Mouse (Mus musculus) macrophage (primary cell): ENCODE results near the gene Nubp1. TPM values are rescaled to one million over a fixed set of nuclear protein-coding genes. Genes with fewer than 3 reads are reported as not detected.
A peak's percentile ranks its signal among the peaks of the same experiment; 100 is the strongest.

Experiments
- H3K27ac ChIP-seq: fragments of 350-480 bp; formaldehyde crosslinking; 2 replicates; pipeline ENCODE4 v1.9.0; 2021
- H3K36me3 ChIP-seq: fragments of 350-480 bp; formaldehyde crosslinking; 2 replicates; pipeline ENCODE4 v1.9.0; 2021; ENCODE audit errors: inconsistent target
- H3K4me3 ChIP-seq: fragments of 350-480 bp; formaldehyde crosslinking; 2 replicates; pipeline ENCODE4 v1.9.0; 2021; ENCODE audit errors: inconsistent target
- H3K79me2 ChIP-seq: fragments of 350-480 bp; formaldehyde crosslinking; 2 replicates; pipeline ENCODE4 v1.9.0; 2021; ENCODE audit errors: inconsistent target
- WGBS: methylation state at CpG from one replicate; pipeline ENCODE4 v1.1.7; 2026; ENCODE audit warnings: inconsistent platforms; ENCODE audit not compliant: missing documents; 5-methylcytosine and 5-hydroxymethylcytosine counted together
- polyA plus RNA-seq: library from polyadenylated mRNA; stranded (reverse); fragments of 250-400 nt; gene quantifications from 3 replicates; pipeline ENCODE4 v1.2.4, GENCODE M21; 2018; ENCODE audit warnings: inconsistent platforms

The Nubp1 gene
- polyA plus RNA-seq, 1 experiment from 2014 or later: 10.3 TPM

DNA sequence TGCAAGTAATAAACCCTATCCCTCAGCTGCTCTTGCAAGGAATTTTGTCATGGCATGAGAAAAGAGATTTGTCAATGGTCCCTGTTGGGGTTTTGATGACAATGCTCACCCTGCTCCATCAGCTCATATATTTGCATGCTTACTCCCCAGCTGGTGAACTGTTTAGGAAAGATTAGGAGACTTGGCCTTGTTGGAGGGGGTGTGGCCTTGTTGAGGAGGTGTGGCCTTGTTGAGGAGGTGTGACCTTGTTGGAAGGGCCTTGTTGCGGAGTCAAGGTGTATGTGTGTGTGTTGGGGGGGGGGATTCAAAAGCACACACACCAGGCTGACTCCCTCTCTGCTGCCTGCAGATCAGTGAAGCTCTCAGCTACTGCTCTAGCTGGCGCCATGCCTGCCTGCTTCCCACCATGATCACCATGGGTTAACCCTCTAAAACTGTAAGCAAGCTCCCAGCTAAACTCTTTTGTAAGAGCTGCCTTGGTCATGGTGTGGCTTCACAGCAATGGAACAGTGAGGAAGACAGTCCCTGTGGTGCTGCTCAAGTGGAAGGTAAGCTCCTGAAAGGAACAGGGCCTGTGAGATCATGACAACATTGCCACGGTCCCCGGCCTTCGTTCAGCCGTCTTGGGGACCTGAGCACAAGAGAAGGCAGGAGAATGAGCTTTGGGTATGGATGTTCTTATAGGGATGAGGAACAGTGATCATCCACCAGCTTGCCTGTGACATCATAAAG is 22.9 kb upstream of the Nubp1 start:
- H3K27ac ChIP-seq: no peak overlapping the region
- 95% methylated on average over 6 of the region's 6 CpGs for WGBS
- no peaks in the 10 kb centered on the region for H3K36me3 ChIP-seq
- H3K4me3 ChIP-seq: no peak overlapping the region
- H3K79me2 ChIP-seq: no peaks in the 10 kb centered on the region

DNA sequence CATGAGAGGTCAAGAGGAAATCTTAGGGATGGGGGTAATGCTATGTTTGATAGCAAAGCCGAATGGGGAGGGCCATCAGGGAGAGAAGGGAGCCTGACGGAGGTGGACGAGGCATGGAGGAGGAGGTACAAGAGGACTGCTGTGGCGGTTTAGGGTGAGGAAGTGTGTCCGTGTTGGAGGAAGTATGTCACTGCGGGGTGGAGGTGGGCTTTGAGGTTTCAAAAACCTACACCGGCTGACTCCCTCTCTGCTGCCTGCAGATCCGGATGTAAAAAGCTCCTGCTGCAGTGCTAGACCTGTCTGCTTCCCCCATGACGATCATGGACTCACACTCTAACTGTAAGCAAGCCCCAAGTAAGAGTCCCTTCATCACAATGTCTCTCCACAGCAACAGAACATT is 19.2 kb upstream of the Nubp1 start:
- no peak overlapping the region for H3K27ac ChIP-seq
- no peak overlapping the region for H3K4me3 ChIP-seq
- 19% methylated on average over 9 of the region's 9 CpGs for WGBS
- no peaks in the 10 kb centered on the region for H3K36me3 ChIP-seq
- no peaks in the 10 kb centered on the region for H3K79me2 ChIP-seq

DNA sequence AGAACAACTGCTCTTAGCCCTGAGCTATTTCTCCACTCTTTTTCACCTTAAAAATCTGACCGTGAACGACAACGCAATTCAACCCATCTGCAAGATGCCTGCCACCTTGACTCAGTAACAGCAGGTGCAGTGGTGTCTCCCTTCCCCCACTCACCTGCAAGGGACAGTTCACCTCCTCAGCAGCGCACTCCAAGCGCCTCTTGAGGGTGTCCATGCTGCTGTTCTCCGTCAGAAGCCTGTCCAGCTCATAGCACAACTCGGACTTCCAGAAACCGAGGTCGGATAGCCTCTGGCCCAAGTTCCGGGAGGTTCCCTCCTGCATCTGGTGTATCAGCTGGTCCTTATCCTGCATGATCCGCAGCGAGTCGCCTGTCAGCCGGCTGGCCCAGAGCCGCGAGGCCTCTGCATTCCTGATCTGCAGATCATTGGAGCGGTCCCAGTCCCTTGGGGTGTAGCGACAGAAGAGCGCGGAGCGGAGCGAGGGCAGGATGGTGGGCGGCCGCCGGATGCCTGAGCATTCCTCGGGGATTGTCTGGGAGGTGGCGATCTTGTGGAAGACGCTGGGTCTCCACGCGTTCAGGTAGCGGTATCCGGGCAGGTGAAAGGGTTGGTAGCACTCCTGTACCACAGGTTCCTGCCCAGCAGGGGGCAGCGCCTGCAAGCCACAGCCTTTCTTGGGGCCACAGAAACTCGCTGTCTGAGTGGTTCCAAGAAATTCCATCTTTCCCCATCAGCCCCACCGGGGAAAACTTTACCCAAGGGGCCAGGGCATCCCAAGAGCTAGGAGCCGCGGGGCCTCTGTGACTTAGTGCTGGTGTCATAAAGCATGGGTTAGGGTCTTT is 16.8 kb upstream of the Nubp1 start, which contains the start of gene Tekt5:
Gene Tekt5 (minus strand): TSS at position 792 of the 842 bp plus-strand sequence.
- Histone ChIP-seq H3K27ac (no peak within 1 kb of the TSS), H3K4me3 (no peak within 1 kb of the TSS), H3K36me3 (no peaks in the 10 kb centered on the region), H3K79me2 (no peaks in the 10 kb centered on the region)
- WGBS: 43% methylated on average over 37 of the region's 37 CpGs

DNA sequence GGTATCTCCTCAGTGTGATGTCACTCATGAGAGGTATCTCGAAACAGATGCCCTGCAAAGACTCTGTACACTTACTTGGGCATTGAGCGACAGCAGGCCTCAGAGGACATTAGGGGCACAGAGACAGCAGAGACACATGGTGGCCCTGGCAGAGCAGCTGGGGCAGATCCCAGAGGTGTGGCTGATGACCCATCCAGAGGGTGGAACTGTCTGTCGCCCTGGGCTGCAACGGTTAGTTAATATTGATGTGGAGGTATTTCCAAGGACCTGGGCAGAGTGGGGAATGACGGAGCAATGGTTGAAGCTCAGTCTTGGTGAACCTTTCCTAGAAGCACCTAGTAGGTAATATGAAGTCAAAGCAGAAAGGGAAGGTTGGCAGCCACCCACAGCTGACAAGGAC is 13.0 kb upstream of the Nubp1 start:
- Histone ChIP-seq H3K36me3 (no peaks in the 10 kb centered on the region), H3K4me3 (no peak overlapping the region), H3K79me2 (no peaks in the 10 kb centered on the region), H3K27ac (no peak overlapping the region)
- 80% methylated on average over 5 of the region's 5 CpGs for WGBS

DNA sequence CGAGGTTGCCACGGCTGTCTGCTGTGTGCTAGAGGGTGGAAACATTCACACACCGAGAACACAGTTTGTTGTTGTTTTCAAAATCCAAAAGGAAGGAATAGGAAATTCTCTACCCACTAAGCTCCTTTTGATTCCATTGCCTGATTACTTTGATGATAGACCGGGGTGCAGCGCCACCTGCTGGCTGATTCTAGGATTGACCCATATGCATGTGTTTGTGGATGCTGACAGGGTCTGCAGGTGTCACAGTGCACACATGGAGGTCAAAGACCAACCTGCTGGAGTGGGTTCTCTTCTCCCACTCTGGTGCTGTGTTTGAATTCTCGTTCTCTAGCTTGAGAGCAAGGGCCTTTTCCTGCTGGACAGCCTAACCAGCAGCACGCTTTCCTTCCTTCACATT is 12.6 kb upstream of the Nubp1 start:
- no peaks in the 10 kb centered on the region for H3K79me2 ChIP-seq
- WGBS: 39% methylated on average over 7 of the region's 7 CpGs
- H3K27ac ChIP-seq: no peak overlapping the region
- no peaks in the 10 kb centered on the region for H3K36me3 ChIP-seq
- no peak overlapping the region for H3K4me3 ChIP-seq

GRCm38 (mm10) chr16:10415976-10416375 is 4.2 kb downstream of the Nubp1 start:
- Histone ChIP-seq H3K27ac (no peak overlapping the region), H3K36me3 (peaks cover 32% of the 10 kb centered on the region), H3K79me2 (peaks cover 13% of the 10 kb centered on the region), H3K4me3 (no peak overlapping the region)
- WGBS: 50% methylated on average over 6 of the region's 6 CpGs

DNA sequence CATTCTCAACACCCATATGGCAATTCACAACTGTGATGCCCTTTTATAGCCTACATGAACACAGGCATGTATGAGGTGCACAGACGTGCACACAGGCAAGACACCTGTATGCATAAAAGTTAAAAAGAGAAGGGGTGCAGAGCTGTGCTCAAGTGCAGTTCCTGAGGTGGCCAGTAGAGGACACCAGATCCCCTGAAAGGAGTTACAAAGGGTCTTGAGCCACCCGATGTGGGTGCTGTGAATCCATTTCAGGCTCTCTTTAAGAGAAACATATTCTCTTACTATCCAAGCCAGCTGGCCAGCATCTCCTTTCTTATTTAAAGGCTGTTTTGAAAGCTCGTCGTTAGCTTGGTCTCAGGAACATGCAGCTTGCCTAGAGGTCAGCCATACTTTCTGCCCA is 5.1 kb downstream of the Nubp1 start:
- H3K36me3 ChIP-seq: peaks cover 40% of the 10 kb centered on the region

GRCm38 (mm10) chr16:10417723-10418259 is 6.0 kb downstream of the Nubp1 start:
- H3K36me3 ChIP-seq: peaks cover 50% of the 10 kb centered on the region
- H3K79me2 ChIP-seq: peaks cover 6% of the 10 kb centered on the region
- peak overlapping the region; percentile 64 for H3K27ac ChIP-seq
- H3K4me3 ChIP-seq: no peak overlapping the region
- WGBS: 33% methylated on average over 9 of the region's 9 CpGs

More for the DNA sequence above, 5.1 kb downstream of the Nubp1 start:
- WGBS: 98% methylated on average over 4 of the region's 4 CpGs
- H3K4me3 ChIP-seq: no peak overlapping the region
- H3K27ac ChIP-seq: peak overlapping the region; percentile 64
- H3K79me2 ChIP-seq: peaks cover 13% of the 10 kb centered on the region

DNA sequence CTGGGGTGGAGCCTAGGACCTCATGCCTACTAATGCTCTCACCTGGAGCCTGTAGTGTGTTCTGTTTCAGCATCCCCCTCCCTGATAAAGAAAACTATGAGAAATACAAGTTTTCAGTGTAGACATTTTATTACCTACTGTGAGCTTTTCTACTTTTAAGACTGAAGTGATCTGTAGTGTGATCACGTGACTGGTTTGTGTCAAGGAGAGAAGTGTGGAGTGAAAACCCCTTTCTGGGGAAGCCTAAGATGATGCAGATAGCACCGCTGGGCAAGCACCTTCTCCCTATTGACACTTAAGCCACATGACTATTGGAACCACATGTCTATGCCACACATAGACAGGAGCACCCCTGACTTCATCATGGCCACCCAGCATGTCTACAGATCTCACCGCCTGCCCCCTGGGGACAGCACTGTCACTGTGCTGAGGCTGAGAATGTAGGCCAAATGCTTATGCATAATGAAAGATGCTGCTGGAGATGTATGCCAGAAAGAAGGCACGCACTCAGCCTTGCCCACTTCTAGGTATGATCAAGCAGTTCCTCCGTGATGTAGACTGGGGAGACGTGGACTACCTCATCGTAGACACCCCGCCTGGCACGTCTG is 8.8 kb downstream of the Nubp1 start:
- no peaks in the 10 kb centered on the region for H3K79me2 ChIP-seq
- H3K27ac ChIP-seq: no peak overlapping the region
- peaks cover 52% of the 10 kb centered on the region; the same call in 1 of the 2 replicates for H3K36me3 ChIP-seq
- no peak overlapping the region for H3K4me3 ChIP-seq
- WGBS: 97% methylated on average over 9 of the region's 9 CpGs

- Histone ChIP-seq H3K27ac (no peak overlapping the region), H3K4me3 (no peak overlapping the region), H3K79me2 (no peaks in the 10 kb centered on the region), H3K36me3 (no peaks in the 10 kb centered on the region)
- WGBS: 94% methylated on average over 1 of the region's 1 CpGs
These were observed 20.2 kb downstream of the Nubp1 start for GRCm38 (mm10) chr16:10431911-10432310.

- Histone ChIP-seq H3K79me2 (no peaks in the 10 kb centered on the region), H3K4me3 (no peak overlapping the region), H3K36me3 (no peaks in the 10 kb centered on the region), H3K27ac (no peak overlapping the region)
- WGBS: 88% methylated on average over 4 of the region's 4 CpGs
These were observed 20.6 kb downstream of the Nubp1 start for GRCm38 (mm10) chr16:10432387-10432786.

DNA sequence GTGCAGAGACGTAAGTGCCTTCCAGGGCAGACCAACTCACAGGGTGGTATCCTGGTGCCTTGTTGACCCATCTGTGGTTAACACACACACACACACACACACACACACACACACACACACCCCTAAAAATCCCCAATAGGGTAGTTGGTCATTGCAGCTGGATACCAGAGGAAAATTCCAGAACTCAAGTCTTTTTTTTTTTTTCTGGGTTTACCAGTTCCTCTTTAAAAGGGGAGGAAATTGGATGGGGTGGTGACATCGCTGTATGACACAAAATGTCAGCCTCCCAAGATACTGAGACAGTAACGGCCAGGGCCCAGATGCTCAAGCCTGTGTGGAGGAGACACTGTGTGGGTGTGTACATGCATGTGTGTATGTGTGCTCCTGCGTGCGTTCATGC is 21.6 kb downstream of the Nubp1 start:
- Histone ChIP-seq H3K4me3 (no peak overlapping the region), H3K79me2 (no peaks in the 10 kb centered on the region), H3K36me3 (no peaks in the 10 kb centered on the region), H3K27ac (peak overlapping the region; percentile 13; the same call in 1 of the 2 replicates)
- 68% methylated on average over 5 of the region's 5 CpGs for WGBS

DNA sequence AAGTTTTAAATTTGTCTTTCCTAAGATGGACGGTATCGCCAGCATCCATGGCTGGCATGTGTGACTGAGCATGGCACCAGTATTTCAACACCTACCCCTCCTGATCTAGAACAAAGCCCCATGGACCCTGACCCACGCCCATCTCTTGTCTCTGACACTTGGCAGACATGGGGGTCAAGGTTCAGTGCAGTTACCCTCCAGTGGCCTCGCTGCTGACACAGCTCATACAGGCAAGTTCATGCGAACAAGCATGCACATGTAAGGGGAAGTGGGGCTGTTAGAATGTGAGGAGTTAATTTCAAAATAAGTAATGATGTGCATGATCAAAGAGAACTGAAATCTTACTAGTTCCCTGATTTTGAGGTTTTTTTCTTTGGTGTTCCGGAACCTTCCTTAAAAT is 24.4 kb downstream of the Nubp1 start:
- 60% methylated on average over 6 of the region's 6 CpGs for WGBS
- no peaks in the 10 kb centered on the region for H3K79me2 ChIP-seq

GRCm38 (mm10) chr16:10438055-10438454 is 26.3 kb downstream of the Nubp1 start:
- Histone ChIP-seq H3K36me3 (no peaks in the 10 kb centered on the region), H3K27ac (no peak overlapping the region), H3K4me3 (no peak overlapping the region), H3K79me2 (no peaks in the 10 kb centered on the region)
- WGBS: 46% methylated on average over 5 of the region's 5 CpGs

More for the DNA sequence above, 24.4 kb downstream of the Nubp1 start:
- Histone ChIP-seq H3K36me3 (no peaks in the 10 kb centered on the region), H3K27ac (0 out of 2 replicates have a peak overlapping the region, but pooled peaks have one; percentile 5), H3K4me3 (no peak overlapping the region)
